Mouse (Mus musculus): ENCODE data around the gene Gm10697.
"Not testable (repeated sequence)": the region's sequence is repeated elsewhere in the genome, so short reads cannot be mapped to it uniquely, and the experiment has no call there.

Gm10697 gene

DNA sequence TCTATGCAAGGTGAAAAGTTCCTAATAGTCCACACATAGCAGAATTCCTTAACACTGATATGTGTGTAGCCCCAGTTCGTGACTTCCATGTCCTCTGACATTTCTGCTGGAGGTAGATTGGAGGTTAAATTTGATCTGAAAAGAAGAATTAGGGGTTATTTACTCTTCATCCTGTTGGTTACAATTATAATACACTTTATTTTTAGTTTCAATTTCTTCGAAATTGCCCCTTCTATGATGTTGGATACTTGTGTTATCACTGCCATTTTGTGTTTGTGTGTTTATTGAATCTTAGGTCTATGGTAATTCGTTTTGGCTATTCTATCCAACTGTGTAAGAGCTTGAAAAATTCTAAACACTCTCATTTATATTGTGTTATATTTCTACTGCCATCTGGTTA lies at the start of gene Gm10697:
TSS of gene Gm10697 (minus strand) at position 101 of the 400 bp plus-strand sequence.
- DNase-seq (ENCODE audit: extremely low spot score) = not testable (repeated sequence)

DNA sequence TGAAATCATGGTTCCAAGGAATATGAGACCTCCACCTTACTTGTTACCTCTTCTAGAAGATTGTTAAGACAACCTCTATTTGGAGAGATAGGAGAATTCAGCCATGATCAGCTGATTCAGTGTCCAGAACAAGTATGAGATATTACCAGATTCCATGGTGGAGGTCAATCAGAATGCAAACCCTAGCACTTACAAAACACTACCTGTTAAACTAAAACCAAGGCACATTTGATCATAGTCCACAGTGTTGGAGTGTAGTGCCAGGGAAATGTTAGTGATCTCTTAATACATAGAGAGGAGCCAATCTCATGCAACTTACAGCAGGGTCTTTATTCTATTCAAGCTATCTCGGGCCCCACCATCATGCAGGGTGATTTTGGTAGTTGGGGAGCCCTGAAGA lies 42.6 kb upstream of the Gm10697 start:
- DNase-seq (ENCODE audit: extremely low spot score) = not testable (repeated sequence)

DNA sequence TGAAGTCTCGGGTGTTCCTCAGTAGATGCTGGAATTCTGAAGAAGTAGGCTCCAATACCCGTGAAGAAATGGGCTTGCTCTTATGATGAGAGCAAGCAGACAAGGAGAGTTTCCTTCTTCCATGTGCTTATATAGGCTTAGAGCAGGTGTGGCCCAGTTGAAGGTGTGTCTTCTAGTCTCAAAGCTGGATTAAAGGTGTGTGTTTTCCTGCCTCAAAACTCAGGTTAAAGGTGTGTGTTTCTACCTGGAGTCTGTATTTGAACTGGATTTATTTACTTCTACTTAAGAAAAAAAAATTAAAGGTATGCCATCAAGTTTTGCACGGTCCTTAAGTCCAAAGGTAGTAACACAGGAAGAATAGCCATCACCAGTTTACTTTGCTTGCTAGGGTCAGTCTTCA lies 17.7 kb downstream of the Gm10697 start, which contains the start of gene Gm9125:
TSS of gene Gm9125 (minus strand) at position 101 of the 400 bp plus-strand sequence.
- not testable (repeated sequence) for DNase-seq (ENCODE audit: extremely low spot score)

DNA sequence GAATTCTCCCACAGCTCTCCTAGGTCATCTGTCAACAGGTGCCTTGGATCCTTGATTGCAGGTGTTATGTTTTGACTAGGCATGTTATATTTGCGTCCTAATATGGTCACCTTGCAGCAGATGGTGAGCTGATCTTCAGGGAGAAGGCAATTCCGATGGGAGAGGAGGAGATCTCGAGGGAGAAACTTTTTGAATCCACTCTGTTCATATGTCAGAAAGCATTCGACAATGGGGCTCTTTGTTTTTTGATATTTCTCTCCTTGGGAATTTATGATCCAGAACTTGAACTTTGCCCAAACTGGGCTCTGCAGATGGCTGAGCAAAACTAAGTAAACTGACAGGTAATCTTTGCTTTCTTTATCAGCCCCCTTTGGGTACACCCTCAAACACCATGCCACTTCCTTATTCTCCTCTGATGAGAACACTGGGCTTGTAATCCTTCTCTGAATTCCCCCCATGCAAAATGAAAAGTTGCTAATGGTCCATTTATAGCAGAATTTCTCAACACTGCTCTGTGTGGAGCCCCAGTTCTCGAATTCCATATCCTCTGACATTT lies 22.8 kb downstream of the Gm10697 start:
- not testable (repeated sequence) for DNase-seq (ENCODE audit: extremely low spot score)

DNA sequence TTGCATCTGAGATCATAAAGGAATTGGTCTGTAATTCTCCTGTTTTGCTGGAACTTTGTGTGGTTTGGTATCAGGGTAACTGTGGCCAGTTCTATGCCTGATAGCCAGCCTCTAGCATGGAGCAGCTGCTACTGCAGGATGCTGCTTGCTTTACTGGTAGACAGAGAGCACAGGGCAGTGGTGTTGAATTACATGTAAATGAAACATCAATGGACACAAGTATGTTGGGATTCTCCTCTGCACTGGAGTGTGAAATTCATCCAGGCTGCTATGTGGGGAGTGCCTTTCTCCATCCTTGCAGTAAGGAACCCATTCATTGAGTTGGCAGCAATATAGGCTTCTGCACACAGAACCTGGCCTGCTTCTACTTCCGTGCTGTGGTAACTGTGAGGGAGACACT lies 34.2 kb downstream of the Gm10697 start:
- not testable (repeated sequence) for DNase-seq (ENCODE audit: extremely low spot score)

DNA sequence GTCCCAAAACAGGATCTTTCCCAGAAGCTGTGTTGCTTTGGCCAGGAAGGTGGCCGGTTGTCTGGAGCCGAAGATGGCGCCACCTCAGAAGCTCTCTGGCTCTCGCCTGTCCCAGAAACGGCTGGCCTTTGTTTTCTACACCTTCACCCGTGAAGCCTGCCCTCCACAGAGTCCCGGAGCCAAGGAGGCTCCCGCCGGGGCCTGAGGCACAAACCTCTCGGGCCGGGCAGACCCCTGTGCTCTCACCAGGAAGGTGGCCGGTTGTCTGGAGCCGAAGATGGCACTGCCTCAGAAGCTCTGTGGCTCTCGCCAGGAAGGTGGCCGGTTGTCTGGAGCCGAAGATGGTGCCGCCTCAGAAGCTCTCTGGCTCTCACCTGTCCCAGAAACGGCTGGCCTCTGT lies 38.0 kb downstream of the Gm10697 start:
- DNase-seq (ENCODE audit: extremely low spot score) = not testable (repeated sequence)
